Mouse (Mus musculus): ENCODE results near the gene Prpf6.

Gene Prpf6

DNA sequence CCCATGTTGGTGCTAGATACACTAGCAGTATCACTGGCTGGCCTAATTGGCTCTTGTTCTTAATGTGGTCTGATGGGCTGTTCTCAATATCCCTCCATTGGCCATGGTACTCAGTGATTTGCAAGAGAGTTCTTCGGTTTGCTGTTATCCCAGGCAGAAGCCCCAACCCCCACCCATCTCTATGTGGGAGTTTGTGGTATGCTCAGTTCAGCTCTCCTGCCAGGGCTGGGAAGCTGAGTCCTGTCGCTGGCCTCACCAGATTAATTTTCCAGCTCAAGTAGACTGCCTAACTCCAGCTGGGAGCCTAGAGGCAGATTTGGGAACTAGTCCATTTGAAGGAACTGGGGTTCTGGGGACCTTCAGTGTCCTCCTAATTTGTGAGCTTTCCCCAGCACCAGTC is 65.8 kb downstream of the Prpf6 start:
- DNase-seq (ENCODE audit: low spot score in 2 of 2): no peak

DNA sequence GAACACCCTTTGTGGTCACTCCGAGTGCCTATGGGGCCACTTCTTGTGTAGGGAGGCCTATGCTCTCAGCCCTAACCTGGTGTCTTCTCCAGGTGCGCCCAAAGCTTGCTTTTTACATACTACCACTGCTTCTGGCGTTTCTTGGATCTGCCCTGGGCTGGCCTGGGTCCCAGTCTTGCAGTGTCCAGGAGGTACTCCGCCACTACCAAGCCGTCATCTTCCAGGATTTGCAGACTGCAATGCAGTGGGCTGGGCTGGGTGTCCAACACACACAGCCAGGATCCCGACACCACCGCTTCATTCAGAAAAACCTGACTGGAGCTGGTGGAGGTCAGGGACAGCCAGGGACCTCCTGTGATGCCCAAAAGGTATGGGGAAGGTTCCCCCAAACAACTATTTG is 66.9 kb downstream of the Prpf6 start:
- DNase-seq (ENCODE audit: low spot score in 2 of 2): no peak

DNA sequence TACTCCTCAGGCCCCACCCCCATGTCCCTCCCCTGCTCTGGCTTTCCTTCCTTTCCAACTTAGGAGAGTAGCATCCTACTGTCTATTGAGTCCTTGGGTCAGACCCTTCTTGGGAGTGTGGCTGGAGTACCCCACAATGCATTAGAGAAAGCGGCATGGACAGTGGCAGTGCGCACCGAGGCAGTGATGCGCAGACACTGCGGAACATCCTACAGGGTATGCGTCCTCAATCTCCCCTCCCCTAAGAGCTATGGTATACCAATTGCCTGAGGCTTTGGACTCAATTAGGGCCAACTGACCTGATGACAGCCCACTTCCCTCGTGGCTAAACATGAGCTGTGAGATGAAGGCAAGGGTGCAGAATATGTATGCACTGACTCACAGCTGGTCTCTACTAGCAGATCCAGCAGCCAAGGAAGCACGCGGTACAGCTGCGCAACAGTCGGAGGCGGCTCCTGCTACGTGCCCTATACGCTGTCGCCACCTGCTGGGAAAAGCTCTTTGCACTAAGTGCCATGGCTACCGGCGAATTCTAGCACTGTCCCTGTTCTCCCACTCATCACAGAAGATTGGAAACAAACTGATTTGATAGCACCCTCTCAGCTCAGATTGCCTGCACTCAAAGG is 67.4 kb downstream of the Prpf6 start:
- peak in 1 of 2 experiments; percentile 65 for DNase-seq (ENCODE audit: low spot score in 2 of 2)

DNA sequence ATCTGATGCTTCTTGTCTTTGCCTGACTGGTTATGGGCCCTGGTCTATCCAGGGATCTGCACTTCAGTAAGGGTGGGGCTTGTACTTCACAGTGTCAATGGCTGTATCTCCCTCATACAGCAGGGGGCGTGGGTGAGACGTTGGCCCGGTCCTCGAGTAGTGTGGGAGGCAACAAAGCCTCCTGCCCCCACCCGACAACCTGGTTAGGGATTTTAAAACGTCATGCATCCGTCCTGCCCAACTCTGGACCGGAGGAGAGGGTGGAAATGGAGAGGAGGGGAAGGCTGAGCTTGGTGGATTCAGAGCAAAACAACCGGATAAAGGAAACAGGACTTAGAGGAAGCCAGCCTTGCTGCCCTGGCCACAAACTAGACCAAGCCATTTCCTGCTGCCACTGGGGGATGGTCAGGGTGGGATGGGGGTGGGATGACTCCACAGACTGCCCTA is 68.0 kb downstream of the Prpf6 start:
- peak; percentile 55 to 81 for DNase-seq (ENCODE audit: low spot score in 2 of 2)

DNA sequence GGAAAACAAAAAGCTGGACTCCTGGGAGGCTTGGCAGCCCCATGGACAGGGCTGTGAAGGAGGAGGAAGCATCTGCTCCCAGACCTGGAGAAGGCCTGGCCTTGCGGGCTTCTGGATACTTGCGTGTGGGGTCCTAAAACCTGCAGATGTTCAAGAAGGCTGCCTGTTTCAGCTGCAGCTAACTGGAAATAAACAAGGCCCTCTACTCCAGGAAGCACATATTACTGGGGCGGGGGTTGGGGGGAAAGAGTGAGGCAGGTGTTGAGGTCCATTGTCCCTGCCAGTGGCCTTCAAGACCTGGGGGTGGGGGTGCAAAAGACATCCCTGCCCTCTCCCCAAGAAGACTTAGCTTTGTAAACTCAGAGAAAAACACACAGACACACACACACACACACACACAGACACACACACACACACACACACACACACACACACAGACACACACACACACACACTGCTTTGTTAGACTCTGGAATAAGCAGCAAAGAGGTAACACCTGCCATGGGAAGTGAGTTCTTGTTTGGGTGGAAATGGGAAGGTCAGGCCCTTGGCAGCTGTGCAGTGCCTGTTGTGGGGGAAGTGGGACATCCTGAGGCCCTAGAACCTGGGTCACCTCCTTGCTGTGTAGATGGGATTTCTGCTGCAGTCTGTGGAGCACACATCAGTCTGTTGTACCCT is 71.1 kb downstream of the Prpf6 start:
- no peak for DNase-seq (ENCODE audit: low spot score in 2 of 2)

DNA sequence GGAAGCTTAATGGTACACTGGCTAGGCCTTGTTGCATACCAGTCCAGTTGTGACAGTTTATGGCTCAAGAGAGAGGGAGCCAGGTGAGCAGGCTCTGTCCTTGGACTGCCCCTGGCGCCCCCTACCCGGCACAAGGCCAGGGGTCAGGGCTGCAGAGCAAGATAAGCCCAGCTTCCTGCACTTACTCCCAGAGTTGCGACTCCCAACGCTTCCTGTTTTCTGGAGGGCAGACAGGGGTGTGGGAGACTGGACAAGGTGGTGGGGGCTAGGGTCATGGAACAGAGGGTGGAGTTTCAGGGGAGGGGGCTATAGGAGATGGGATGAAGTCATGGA is 71.6 kb downstream of the Prpf6 start:
- no peak for DNase-seq (ENCODE audit: low spot score in 2 of 2)

DNA sequence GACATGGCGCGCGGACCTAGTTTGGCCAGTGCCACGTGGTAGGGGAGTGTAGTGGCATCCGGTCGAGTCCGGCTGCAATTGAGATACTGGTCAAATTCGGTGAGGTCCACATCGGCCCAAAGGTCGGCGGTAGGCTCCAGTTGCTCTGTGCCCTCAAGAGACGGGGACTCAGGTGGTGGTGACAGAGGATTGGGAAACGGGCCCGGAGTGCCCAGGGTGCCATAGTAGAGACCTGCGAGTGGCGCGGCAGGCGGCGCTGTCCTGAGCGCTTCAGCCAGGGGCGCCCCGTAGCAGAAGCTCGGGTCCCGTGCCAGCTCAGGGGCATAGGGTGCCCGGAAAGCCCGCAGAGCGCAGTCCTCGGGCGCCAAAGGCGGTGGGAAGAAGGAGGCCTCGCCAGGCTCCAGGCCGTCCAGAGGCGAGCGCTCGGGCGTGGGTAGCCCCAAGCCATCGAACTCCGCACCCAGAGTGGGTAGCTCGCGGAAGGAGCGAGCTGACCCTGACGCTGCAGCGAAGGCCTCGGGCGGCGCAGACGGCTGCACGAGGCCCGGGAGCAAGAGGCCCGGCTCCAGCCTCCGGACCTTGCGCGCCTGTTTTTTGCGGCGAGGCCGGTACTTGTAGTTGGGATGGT is 78.7 kb downstream of the Prpf6 start:
- no peak for DNase-seq (ENCODE audit: low spot score in 2 of 2)

DNA sequence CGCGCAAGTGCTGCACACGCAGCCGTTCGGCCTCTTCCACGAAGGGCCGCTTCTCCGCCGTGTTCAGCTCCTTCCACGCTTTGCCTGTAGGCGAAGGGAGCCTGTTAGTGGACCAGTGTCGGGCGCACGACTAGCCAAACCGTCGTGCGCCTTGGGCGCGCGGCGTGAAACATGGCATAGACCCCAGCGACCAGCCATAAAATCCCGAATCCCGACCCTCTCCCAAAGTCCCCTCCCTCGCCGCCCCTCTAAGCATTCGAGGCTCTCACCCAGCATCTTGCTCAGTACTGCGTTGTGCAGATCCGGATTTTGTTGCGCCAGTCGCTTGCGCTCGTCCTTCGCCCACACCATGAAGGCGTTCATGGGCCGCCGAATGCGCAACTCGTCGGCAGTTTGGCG is 79.2 kb downstream of the Prpf6 start:
- no peak for DNase-seq (ENCODE audit: low spot score in 2 of 2)

DNA sequence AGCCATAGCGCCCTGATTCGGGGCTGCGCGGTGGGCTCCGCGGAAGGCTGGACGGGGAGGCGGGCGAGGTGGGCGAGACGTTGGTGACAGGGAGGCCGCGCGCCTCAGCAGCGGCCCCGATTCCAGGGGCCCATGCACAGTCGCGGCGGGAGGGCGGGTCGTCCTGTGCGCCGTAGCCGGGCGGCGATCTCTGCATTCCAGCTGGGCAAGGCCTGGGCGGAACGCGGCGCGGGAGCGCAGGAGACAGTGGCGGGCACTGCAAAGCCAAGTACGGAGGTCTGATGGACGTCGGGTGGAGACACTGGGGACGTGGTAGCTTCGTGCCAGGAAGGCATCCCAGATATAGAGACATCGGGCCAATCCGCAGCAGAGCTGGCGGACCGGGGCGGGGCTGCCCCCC is 79.7 kb downstream of the Prpf6 start, which contains the start of gene Sox18:
TSS of gene Sox18 (minus strand) at position 315 of the 400 bp plus-strand sequence.
- no peak for DNase-seq (ENCODE audit: low spot score in 2 of 2)

DNA sequence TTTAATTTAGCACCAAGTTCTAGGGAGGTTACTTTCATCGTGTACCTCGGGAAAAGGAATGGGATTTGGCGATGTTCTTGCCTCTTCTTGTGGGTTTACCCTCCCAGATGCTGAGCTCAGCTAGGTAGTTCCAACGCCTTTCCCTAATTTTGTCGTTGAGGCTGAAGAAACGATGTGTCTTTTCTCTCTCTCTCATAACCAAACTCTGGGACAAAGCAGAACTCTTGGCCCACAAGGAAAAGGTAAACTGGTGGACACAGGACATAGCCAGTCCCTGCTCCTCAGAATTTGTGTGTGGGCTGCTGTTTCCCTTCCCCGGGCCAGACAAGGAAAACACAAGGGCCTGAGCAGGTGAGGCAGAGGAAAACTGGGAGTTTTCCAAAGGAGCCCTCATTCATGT is 80.3 kb downstream of the Prpf6 start:
- no peak for DNase-seq (ENCODE audit: low spot score in 2 of 2)

DNA sequence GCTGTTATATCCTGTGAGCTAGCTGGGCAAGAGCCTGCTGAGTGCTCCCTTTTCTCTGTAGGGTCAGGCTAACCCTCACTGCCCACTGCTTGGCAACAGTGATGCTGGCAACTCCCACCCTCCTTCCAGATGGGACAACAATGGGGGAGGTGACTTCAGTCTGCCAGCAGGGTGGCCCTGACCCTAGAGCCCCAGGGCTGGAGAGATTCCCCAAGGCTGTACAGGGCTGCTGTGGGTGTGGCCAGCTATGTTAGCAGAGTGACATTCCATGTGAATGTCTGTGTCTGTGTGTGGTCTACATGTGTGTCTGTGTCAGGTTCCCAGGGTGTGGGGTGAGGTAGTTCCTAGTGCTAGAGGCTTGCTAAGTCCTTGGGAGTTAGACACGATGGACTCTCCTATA is 81.8 kb downstream of the Prpf6 start:
- DNase-seq (ENCODE audit: low spot score in 2 of 2): no peak

DNA sequence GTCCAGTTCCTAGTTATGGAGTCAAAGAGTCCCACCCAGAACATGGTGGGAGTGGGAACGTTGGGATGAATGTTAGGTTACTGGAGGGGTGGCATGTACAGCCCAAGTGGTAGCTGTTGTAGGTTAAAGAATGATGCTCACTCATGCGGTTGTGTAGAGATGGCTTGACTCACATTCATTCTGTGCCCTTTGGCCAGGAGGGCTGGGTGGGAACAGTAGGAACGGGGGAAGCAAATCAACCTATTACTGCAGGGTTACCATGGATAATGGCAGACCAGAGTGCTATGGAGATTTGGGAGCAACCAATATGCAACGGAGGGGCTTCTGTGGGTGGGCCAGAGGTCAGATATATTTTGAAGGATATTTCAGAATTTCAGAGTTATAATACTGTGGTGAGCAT is 83.3 kb downstream of the Prpf6 start:
- DNase-seq (ENCODE audit: low spot score in 2 of 2): no peak

DNA sequence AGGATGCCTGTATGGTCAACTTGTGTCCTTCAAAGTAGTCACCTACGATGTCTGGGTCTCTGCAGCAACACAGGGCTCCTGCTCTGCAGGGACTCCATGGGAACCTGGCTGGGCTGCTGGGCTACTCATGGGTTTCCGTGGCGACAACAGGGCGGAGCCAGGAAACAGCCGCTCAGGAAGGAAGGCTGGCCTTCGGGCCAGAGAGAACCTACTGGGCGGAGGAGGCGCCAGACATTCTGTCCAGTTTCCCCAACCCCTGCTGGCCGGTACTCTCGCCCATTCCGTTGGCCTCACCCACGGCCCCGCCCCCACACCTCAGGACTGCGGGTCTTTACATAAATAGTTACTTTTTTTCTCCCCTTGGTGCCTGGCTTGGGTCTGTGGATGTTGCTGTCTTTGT is 83.8 kb downstream of the Prpf6 start:
- no peak for DNase-seq (ENCODE audit: low spot score in 2 of 2)

DNA sequence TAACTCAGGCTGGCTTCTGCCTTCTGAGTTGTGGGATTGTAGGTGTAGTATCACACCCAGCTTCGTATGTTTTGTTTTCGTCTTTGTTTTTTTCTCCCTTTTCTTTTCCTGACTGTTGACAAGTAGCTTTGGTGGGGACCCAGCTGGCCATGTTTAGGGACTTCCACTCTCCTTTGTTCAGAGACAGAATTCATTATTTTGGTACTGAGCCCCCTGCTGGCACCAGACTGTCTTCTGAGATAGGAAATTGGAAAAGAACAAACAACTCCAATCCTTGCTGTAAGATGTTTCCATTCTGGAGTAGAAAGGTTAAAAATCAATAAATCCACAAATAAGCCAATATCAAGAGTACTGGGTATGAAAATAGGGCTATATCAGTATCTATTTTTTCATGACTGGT is 84.8 kb downstream of the Prpf6 start:
- no peak for DNase-seq (ENCODE audit: low spot score in 2 of 2)

DNA sequence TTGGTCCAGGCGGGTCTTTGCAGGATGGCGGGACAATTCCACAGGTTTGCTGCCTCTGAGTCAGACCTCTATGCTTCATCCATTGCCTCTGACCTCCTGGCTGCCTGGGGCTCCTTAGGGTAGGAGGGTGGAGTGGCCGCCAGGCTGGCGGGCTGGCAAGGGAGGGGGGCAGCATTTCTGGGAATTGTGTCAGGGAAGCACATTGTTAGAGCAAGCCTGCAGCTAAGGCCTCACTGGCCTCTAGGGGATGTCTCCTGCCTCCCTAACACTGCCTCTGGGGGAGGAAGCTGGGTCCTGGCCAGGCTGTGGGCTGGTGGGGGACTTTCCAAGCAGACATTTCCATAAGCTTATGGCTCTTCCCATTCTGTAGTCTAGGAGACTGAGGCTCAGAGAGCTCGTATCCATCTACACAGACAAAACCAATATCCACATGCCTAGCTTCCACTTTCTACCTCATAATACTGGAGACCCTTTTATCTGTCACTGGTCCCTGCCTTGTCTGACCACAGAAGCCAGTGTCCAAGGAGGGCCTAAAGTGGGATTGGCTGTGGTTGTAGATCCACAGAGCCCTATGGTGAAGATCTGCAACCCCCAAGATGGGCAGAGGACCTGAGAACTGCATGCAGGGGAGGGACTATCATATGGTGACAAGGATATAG is 85.6 kb downstream of the Prpf6 start:
- no peak for DNase-seq (ENCODE audit: low spot score in 2 of 2)

DNA sequence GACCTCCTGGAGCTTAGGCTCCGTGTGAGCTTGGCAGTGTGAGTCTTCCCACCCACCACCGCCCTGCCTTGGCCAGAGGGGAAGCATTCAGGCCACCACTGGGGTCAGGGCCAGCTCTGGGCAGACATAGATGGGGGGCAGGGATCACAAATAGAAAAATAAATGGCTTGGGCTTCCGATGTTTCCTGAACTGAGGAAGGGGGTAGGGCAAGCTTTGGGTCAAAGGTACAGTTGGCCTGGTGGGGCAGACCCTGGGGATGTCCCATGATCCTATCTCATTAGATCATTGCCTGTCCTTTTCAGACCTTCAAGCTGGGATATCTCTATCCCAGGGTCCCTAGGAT is 86.1 kb downstream of the Prpf6 start:
- no peak for DNase-seq (ENCODE audit: low spot score in 2 of 2)

DNA sequence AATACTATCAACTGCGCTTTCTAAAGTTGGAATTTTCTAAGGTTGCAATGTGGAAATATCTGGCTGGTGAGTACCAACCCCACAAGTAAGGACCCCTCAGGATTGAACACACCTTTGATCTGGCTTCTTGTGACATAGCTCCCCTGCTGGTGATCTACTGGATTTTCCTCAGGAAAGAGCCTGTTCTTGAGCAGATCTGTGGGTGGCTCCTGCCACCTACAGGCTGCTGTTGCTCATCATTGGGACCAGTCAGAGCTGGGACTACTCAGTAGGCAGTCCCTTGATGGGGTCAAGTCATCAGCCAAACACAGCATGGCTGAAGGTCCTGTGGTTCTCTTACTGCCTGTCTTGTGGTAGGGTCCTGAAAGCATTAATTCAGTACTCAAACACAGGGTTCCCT is 87.1 kb downstream of the Prpf6 start:
- peak; percentile 34 to 69 for DNase-seq (ENCODE audit: low spot score in 2 of 2)

DNA sequence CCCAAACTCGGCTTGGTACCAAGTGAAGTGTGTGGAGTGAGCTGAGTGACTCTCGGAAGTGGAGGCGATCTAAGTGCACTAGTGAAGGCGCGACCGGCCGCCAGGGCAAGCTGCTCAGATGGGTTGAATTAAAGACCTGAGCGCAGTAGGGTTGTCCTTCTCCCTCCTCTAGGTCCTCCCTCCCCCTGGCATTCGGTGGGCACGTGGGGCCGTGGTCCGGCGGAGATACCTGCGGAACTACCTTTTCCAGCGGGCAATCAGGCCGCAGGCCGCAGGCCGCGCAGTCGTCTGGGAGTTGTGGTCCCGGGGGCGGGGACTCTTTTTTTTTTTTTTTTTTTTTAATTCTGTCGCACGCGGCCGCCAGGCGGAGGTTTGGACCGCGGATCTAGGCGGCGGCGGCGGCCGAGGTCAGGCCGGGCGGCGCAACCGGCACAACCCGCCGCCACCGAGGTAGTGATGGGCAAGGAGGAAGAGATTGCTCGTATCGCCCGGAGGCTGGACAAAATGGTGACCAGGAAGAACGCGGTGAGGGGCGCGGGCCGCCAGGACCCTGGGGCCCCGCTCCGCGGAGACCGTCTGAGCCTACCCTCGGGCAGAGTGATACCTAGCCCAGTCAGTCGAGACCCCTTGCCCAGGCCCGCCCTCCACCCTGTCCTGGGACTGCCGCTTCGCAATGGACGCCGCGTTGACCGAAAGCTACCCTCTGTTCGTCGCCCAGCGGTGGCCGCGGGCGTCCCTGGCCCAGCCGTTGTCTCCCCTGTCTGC is 88.5 kb downstream of the Prpf6 start, which contains the start of gene Tcea2:
TSS of gene Tcea2 (plus strand) at position 360 of the 765 bp plus-strand sequence.
- peak; percentile 56 to 69 for DNase-seq (ENCODE audit: low spot score in 2 of 2)

DNA sequence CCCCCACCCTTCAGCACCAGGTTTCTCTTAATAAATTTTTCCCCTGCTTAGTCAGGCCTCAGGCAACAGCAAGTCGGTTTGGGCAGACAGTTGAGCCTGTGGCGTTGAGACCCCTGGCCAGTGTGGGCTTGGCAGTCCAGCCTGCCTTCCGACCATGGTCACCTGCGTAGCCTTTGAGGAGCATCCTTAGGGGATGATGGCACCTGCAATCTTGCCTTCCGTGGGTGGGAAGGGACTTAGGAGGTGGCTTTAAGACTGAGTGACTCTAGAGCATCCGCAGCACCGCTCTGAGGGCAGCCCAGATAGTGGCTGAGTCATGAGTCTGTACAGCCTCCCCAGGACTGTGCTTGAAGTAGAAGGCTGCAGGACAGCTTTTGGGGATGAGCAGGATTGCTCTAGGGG is 89.0 kb downstream of the Prpf6 start:
- DNase-seq (ENCODE audit: low spot score in 2 of 2): no peak

DNA sequence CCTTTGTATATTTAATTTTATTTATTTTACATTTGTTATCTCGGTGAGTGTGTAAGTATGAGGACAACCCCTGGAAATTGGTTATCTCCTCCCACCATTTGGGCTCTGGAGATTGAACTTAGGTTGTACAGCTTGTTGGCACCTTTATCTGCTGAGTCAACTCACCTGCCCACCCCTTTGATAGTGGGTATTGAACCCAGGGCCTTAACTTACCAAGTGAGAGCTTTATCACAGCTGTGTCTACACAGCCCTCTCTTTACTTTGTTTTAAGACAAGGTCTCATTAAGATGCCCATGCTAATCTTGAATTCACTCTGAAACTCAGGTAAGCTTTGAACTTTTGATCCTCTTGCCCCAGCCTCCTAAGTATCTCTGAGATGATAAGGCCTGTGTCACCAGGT is 90.3 kb downstream of the Prpf6 start:
- no peak for DNase-seq (ENCODE audit: low spot score in 2 of 2)

DNA sequence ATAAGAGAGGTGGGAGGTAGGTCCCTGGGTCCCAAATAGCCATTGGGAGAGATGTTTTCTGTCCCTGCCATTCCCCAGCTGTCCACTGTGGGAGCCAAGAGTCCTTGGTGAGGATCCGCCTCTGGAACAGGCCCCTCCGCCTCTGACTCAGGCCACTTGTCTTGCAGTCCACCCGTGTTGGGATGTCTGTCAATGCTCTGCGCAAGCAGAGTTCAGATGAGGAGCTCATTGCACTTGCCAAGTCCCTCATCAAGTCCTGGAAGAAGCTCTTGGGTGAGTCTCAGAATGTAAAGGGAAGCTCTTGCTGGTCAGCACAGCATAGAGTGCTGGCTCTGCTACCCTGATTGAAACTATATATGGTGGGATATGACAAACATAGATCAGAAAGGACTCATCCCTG is 91.7 kb downstream of the Prpf6 start:
- DNase-seq (ENCODE audit: low spot score in 2 of 2): no peak

DNA sequence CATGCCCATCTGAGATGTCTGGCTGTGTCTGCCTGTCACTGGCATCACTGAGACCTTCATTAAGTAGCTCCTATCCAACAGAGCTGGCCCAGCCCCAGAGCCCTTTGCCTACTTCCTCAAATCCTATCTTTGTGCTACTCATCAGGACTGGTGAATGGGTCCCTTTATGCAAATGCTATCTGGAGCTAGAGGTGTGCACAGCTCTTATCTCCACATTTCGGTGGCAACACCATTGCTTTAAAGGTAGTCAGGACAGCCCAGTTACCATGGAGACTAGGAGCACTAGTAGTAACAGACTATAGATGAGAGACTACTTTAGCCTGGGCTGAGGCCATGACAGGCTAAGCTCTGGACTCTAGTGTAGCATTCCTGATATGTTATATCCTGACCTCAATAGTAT is 93.0 kb downstream of the Prpf6 start:
- no peak for DNase-seq (ENCODE audit: low spot score in 2 of 2)

Data from spleen, postnatal 10 days (tissue).